Mouse (Mus musculus) cortical plate, adult 2 months (tissue): ENCODE measurements around the gene Rab19.
A peak's percentile ranks its signal among the peaks of the same experiment; 100 is the strongest.

Experiments
- CTCF ChIP-seq: fragments of 200-500 bp; IDR thresholded peaks from 2 replicates; pipeline ENCODE4 v1.5.1; 2011; ENCODE audit warnings: mild to moderate bottlenecking, control low read depth, low read length; ENCODE audit not compliant: insufficient read depth; ENCODE audit errors: extremely low read depth
- POLR2A ChIP-seq: fragments of 200-500 bp; IDR thresholded peaks from 2 replicates; pipeline ENCODE4 v1.6.1; 2011; ENCODE audit warnings: mild to moderate bottlenecking, low read length, control low read depth; ENCODE audit not compliant: insufficient read depth; ENCODE audit errors: extremely low read depth

DNA sequence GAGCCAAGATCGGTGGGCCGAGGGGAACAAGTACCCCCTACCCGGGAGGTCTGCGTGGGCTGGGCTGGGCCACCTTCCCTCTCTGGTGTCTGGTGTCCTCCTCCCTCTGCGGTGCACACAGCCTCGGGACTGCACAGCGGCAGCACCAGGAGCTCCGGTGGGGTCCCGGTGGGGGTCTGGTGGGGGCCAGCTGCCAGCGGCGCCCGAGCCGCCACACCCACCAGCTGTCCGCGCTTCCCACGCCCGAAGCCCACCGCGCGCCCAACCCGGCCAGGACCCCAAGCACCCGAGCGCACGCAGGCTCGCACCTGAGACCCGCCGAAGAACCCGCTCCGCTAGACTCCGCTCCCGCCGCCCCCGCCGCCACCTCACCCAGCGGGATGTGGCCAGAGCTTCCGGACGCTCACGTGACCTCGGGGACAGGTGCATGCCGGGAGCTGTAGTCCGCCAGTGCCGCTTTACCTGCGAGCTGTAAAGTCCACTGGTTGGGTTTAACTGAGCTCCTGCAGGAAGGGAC is 3.6 kb upstream of the Rab19 start, which contains the start of gene Slc37a3:
- TF ChIP-seq POLR2A (0 out of 2 replicates have a peak, but pooled peaks have one; percentile 40), CTCF (no peak)
